Mouse (Mus musculus) heart, postnatal 14 days (tissue): ENCODE data around the gene Tmem189. TPM values are rescaled to one million over a fixed set of nuclear protein-coding genes. Genes with fewer than 3 reads are reported as not detected.

Experiments used
- DNase-seq, 2 experiments: peaks; one replicate each; pipeline ENCODE4 v3.0.0; 2021 to 2022
- intact Hi-C: fragments of 180-260 bp; cut with DNase I; formaldehyde crosslinking; loops from one replicate; pipeline ENCODE4 v1.15.1; 2025
- total RNA-seq, 2 experiments: library from RNA; stranded (reverse); gene quantifications; 2 replicates each; pipeline ENCODE4 v1.2.3; 2021

Tmem189 gene
- total RNA-seq, 2 experiments from 2014 or later: 35.0 to 35.2 TPM

- intact Hi-C loops: loop anchor here (2.0 to 5.0 kb wide), 2 partner anchors 326 to 411 kb away; no protein-coding TSS in a partner anchor
- DNase-seq: no peak
These were observed 3.0 kb downstream of the Tmem189 start for GRCm38 (mm10) chr2:167686382-167687249.

- intact Hi-C loops: loop anchor here (1.0 to 5.0 kb wide), 3 partner anchors 209 to 411 kb away; no protein-coding TSS in a partner anchor
- DNase-seq: no peak
These were observed 3.8 kb downstream of the Tmem189 start for GRCm38 (mm10) chr2:167685865-167686264.

GRCm38 (mm10) chr2:167685137-167685536, 4.5 kb downstream of the Tmem189 start:
- intact Hi-C loops: loop anchor here (1.0 to 5.0 kb wide), 2 partner anchors 210 to 412 kb away; no protein-coding TSS in a partner anchor

DNA sequence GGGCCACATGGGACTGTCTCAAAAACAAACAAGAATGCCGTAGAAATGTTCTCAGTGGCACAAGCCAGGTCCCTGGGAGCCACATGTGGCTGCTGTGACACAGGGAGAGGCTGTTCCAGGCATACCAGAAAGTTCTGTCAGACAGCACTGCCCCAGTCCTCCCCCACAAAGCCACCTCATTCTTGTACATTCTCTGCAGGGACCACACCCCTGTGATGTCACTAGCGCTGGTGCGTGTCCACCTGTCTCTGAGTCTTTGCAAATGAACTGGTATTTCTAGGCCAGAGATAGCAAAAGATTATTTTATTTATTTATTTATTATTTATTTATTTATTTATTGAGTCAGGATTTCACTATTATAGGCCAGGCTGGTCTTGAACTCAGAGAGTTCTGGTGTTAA, 5.9 kb downstream of the Tmem189 start:
- intact Hi-C loops: no loop called here
- no peak for DNase-seq

More at GRCm38 (mm10) chr2:167685137-167685536, 4.5 kb downstream of the Tmem189 start:
- DNase-seq: peak; percentile 94 to 98

DNA sequence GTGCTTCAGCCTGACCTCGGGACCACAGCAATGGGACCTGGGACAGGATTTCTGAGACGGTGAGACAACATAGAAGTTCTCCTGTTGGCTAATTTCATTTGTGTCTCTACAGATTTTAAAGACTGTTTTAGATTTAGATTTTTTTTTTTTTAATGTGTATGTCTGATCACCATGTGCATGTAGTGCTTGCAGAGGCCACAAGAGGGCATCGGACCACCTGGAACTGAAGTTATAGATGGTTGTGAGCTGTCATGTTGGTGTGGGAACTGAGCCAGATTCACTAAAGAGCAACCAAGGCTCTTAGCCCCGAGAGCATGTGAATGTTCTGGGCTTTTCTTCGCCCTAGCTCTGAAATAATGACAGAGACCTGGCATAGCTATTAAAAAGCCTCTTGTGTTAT, 9.0 kb downstream of the Tmem189 start:
- intact Hi-C loops: loop anchor here (1.0 to 2.0 kb wide), 2 partner anchors 39 to 148 kb away; no protein-coding TSS in a partner anchor
- DNase-seq: peak in 1 of 2 experiments; percentile 71

DNA sequence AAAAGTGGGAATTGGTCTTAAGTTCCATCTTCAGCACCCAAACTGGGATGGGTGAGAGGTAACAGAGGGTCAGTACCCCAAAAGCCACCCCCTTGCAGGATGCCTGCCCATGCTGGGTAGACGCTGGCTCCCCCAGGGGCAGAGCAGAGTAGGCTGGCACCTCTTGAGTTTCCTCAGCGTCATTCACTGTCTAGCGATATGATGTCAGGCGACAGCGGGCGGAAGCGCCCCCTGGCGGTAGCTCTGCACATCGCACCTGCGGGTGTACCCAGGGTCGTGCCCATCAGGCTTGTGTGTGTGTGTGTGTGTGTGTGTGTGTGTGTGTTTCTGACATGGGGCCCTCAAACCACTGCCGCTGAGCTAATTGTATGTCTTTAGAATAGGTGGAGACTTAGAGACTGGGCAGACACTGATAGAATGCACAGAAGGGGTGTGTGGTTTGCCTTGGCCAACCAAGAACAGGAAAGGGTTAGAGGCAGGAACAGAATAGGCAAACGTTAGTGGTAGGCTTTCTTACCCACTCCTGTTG, 9.7 kb downstream of the Tmem189 start:
- DNase-seq: peak; percentile 84 to 93
- intact Hi-C loops: loop anchor here (1.0 to 2.0 kb wide), 2 partner anchors 39 to 147 kb away; no protein-coding TSS in a partner anchor

GRCm38 (mm10) chr2:167678600-167678999, 11.0 kb downstream of the Tmem189 start:
- intact Hi-C loops: no loop called here
- no peak for DNase-seq

DNA sequence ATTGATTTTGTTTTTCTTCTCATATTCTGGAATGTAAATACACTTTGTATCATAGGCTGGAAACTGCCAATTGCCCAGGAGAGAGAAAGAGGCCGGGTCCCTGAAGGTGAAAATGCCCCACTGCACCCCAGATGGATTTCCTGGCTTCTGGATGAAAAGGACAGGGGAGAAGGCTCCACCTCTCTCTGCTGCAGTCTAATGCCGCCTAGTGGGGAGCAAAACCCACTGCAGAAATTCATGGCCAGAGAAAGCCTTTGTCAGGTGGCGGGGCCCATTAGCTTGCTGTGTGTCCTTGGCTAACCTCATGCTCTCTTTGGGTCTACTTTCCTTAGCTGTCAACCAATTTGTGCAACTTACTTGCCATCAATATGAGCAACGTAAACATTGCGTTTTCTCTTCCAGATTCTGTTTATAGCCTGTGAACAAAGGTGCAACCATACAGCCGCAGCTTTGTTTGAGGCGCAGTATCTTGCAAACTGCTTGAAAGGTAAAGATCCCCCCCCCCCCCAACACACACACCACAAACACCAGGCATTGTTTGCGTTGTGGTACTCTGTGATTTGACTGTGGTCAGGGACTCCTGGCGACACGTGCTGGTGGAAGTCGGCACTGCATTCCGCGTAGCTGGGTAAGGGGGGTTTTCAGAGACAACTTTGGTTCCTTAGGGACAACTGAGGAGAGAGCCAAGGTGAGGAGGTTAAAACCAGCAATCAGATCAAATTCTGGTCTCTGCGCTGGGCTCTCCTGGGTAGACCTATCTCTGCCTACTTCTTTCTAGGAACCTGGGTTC, 14.3 kb downstream of the Tmem189 start:
- peak in 1 of 2 experiments; percentile 70 for DNase-seq
- intact Hi-C loops: loop anchor here (1.0 kb wide), 1 partner anchor 34 kb away; no protein-coding TSS in a partner anchor

- intact Hi-C loops: no loop called here
- DNase-seq: peak; percentile 62 to 63
These were observed 17.4 kb downstream of the Tmem189 start for GRCm38 (mm10) chr2:167672212-167672685.

GRCm38 (mm10) chr2:167671101-167671633, 18.5 kb downstream of the Tmem189 start:
- no peak for DNase-seq
- intact Hi-C loops: no loop called here

DNA sequence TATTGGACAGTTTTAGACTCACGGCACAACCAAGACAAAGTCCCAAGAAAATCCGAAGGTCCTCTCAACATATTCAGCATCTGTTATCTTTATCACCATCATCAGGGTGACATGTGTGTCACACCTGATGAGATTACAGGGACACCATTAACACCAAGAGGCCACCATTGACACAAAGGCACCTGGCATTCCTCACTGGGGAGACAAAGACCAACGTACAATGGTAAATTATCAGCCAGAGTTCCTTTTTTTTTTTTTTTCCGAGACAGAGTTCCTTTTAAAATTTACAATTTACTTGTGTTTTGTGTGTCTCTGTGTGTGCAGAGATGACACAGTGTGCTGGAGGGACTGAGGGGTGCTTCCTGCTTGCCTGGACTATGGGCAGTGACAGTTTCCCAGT, 20.2 kb downstream of the Tmem189 start:
- intact Hi-C loops: no loop called here
- no peak for DNase-seq

DNA sequence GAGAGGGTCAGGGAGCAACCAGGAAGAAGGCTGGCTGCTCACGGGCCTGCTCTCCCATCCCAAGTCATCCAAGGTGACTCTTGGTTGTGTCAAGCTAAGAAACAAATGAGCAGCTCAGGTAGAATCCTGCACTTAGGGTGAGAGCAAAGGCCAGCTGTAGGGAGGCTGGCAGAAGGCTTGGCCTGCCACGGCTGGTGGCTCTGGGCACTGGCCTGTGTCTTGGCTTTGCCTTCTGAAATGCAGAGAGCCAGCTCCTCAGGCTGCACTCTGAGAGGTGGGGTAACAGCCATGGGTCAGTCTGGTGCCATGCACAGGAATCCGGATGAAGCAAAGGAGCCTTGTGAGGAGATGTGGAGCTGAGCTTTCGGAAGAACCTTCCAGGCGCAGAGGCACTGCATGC, 21.2 kb downstream of the Tmem189 start:
- DNase-seq: no peak
- intact Hi-C loops: no loop called here

GRCm38 (mm10) chr2:167665972-167666713, 23.5 kb downstream of the Tmem189 start:
- intact Hi-C loops: no loop called here
- no peak for DNase-seq

GRCm38 (mm10) chr2:167662713-167663112, 26.9 kb downstream of the Tmem189 start:
- DNase-seq: no peak
- intact Hi-C loops: no loop called here

DNA sequence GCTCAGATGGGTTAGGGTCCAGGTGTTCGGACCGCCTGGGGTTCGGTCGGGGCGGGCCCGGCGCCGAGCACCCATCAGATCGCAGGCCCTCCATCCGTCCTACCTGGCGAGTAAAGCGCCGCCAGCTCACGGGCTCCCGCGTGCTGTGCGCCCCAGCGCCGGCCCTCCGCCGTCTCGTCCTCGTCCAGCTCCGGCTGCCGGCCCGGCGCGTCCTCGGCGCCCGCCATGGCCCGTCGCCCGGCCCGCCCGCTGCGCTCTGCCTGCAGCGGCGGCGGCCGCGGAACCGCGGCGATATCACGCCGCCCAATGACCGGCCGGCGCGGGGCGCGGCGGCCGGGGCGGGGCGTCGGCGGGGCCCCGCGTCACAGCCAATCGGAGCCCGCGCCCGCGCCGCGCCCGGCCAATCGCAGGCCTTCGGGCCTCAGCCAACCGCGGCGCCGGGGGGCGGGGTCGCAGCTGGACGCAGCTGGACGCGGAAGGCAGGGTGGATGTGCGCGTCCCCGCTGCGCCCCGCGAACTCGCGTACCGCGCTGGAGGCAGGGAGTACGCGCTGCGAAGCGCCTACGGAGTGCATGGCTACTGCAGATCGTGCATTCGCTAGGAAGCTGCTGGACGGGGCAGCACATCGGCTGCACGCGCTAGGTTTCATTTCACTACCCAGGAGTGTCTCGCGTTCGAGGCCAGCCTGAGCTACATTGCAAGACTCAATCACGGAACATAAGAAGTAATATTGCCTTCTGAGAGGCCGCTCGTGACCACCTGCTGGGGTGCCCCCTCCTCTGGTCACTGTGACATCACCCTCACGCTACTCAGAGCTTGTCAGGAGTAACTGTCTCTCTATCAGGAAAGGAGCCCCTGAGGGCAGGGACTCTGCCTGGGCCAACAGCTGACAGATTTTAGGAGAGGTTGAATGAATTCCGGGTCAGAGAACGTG, 28.1 kb downstream of the Tmem189 start, which contains the start of gene Gm20431:
Gene Gm20431 (minus strand): TSS at position 227 of the 934 bp plus-strand sequence.
- peak; percentile 98 to 99 for DNase-seq
- intact Hi-C loops: no loop called here

DNA sequence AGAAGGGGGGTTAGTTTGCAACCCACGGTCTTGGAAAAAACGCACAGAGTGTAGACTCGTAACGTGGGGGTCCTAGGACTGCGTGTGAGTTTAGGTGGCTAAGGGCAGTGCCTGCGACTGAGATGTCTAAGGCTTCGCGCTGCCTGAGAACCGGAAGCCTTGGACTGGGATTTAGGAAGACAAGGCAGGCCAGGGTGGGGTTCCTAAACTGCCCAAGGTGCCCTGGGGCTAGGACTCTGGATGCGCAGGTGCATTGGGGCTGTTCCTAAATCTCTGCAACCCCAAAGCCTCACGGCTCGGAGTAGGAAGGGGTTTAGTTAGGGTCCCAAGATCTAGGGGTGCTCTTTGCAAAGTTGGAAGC, 29.0 kb downstream of the Tmem189 start:
- intact Hi-C loops: no loop called here
- no peak for DNase-seq

DNA sequence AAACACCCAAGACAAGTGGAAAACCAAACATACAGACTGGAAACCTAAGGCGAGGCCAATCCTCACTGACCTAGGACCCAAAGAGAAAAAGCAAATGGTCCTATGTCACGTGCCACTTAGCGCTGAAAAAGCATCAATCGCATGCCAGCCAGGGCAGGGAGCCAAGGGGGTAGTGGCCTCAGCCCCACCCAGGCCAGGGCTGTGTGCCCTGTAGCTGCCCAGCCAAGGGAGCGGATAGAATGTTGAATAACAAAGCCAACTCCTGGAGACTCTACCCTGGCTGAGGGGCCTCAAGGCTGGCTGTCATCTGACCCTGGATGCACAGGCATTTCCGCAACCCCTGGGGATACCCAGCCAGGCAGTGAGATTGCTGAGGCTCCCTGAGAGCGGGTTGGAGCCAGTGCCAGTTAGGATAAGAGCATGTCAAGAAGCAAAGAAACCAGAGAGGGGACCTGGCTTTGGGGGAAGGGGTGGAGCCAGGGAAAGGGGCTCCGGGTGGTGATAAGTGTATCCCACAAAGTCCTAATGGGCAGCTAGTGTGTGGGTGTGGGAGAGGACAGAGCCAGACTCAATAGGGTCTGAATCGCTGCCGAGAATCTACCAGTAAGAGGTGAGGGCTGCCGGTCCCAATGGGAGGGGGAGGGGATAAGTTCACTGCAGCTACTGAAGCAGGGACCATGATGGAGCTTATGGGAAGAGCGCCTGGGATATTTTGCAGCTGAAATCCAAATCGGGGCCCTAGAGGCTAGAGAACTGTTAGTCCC, 29.6 kb downstream of the Tmem189 start:
- DNase-seq: peak; percentile 67 to 77
- intact Hi-C loops: no loop called here
